Comparison of ENCODE assay signal across 23 mouse cellular contexts in the genomic region with DNA sequence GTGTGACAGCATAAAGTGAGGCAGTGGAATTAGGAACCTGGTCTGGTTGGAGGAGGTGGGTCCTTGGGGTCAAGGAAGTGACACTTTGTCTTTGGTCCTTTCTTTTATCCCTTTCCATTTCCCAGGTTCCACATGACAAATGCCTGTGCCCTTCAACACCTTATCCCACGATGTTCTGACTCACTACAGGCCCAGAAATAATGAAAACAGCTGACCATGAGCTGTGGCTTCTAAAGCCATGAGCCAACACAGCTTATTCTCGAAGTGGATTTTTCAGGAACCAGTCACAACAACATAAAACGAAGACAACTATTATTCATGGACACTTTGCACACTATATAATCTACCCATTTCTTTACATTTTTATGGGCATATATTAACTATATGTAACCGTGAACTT. TPM values are rescaled to one million over a fixed set of nuclear protein-coding genes. Genes with fewer than 3 reads are reported as not detected.
DNase-seq lines count a peak whose midpoint lies in the region; TF ChIP-seq lines count a peak whose summit lies in the region.
"Had no signal": no experiment of that assay in that cellular context is flagged by ENCODE, and none has a peak within 500 bp of the region (broad histone marks: within the 10 kb centered on the region; RNA-seq: fewer than 3 reads in every experiment).

No protein-coding gene starts in this region.

- H3K36me3 ChIP-seq in heart, embryonic 10.5 days = no peaks in the 10 kb centered on the region
- H3K36me3 ChIP-seq: G1E had no signal

- peaks cover 12% of the 10 kb centered on the region for H3K4me1 ChIP-seq in heart, embryonic 10.5 days
- peaks cover 8% of the 10 kb centered on the region; the same call in 1 of the 2 replicates for H3K4me1 ChIP-seq in embryonic fibroblast, embryonic 13.5 days (ENCODE audit: control insufficient read depth, insufficient read depth, low read length)

- no peaks in the 10 kb centered on the region for H3K9me3 ChIP-seq in heart, embryonic 10.5 days
- H3K9me3 ChIP-seq: G1E had no signal

- no peak for TF ChIP-seq CTCF in embryonic fibroblast, embryonic 13.5 days (IDR thresholded peaks at IDR 0.05; ENCODE audit: borderline replicate concordance, insufficient read depth, low read length)

- no peak for TF ChIP-seq POLR2A in embryonic fibroblast, embryonic 13.5 days (IDR thresholded peaks at IDR 0.05; ENCODE audit: low read depth, low read length)

- H3K27ac ChIP-seq in heart, embryonic 10.5 days = 0 out of 2 replicates have a peak overlapping the region, but pooled peaks have one; percentile 42
- H3K27ac ChIP-seq in embryonic fibroblast, embryonic 13.5 days (ENCODE audit: insufficient read depth, low read length) = peak overlapping the region; percentile 75

- no peak overlapping the region for H3K4me3 ChIP-seq in heart, embryonic 10.5 days
- no peak overlapping the region for H3K4me3 ChIP-seq in embryonic fibroblast, embryonic 13.5 days (ENCODE audit: insufficient read depth, low read length)

- 72% methylated on average over 4 of the region's 4 CpGs for WGBS in heart, embryonic 10.5 days

- no peaks in the 10 kb centered on the region for H3K27me3 ChIP-seq in heart, embryonic 10.5 days (ENCODE audit: insufficient read depth, poor library complexity, severe bottlenecking)
- H3K27me3 ChIP-seq: CH12.LX had no signal

- DNase-seq in heart, embryonic 10.5 days (ENCODE audit: low spot score) = peak; percentile 58
- no peak for DNase-seq in heart, postnatal 25 days (ENCODE audit: low spot score)
- DNase-seq in 3T3-L1 (ENCODE audit: low read depth, low spot score) (peak; percentile 59), NIH3T3 (ENCODE audit: low read depth) (peak; percentile 50)
- no peak for DNase-seq in gastrocnemius, postnatal 4 days (ENCODE audit: low spot score in 2 of 2)
- DNase-seq in layer of hippocampus, postnatal 36 days = no peak
- no peak for DNase-seq in urinary bladder, postnatal 25 days (ENCODE audit: low spot score)
- DNase-seq: adrenal gland, adult 2 months; adrenal gland, adult 8-10 months; adrenal gland, postnatal 10 days; adrenal gland, postnatal 14 days; adrenal gland, postnatal 25 days; adrenal gland, postnatal 36 days; B cell, adult 2 months; cerebellum, adult 11 months; cerebellum, adult 11-12 months; cerebellum, adult 18-20 months; cerebellum, adult 2 months had no signal

- intact Hi-C loops in heart, postnatal 25 days (cut with DNase I) = no loop called here

RNA-seq across cellular contexts. Expression of a gene that starts 37.9 kb away (rescaled TPM):
- polyA plus RNA-seq in heart, embryonic 10.5 days (2016; fragmentation: Nextera tagmentation; extraction: Ambion mirVana) = 0.10 and 0.19 TPM in 2 replicates
- not detected for total RNA-seq in heart, postnatal 25 days (2021)
- polyA plus RNA-seq in embryonic fibroblast, embryonic 13.5 days (2011; ENCODE audit: insufficient read length, low read depth, missing spikeins) = not detected in 2 replicates
- under 1 TPM; 0.15 to 0.26 TPM for total RNA-seq in gastrocnemius, postnatal 4 days (2021)
- total RNA-seq in layer of hippocampus, postnatal 36 days (2021) = under 1 TPM; 0.15 to 0.27 TPM
- total RNA-seq: adrenal gland, postnatal 36 days had no signal
- polyA plus RNA-seq: adrenal gland, adult 2 months; C2C12; CD4-positive, CD25-positive, alpha-beta regulatory T cell, adult 4 months; G1E had no signal

Comparison
In these comparisons a context has a peak if more than half of its experiments do, and no peak if none do; other contexts are left out.
1. DNase-seq: peak in heart, embryonic 10.5 days (single experiment), 3T3-L1 (single experiment) and NIH3T3 (single experiment); none in heart, postnatal 25 days (single experiment), gastrocnemius, postnatal 4 days (0 of 2), layer of hippocampus, postnatal 36 days (0 of 2) and urinary bladder, postnatal 25 days (single experiment).